Mouse (Mus musculus): ENCODE measurements around the gene Skiv2l. TPM values are rescaled to one million over a fixed set of nuclear protein-coding genes. Genes with fewer than 3 reads are reported as not detected.
A peak's percentile ranks its signal among the peaks of the same experiment; 100 is the strongest.
"Not testable (repeated sequence)": the region's sequence is repeated elsewhere in the genome, so short reads cannot be mapped to it uniquely, and the experiment has no call there.

The Skiv2l gene
- polyA plus RNA-seq, 1 experiment from 2014 or later: 73.8 TPM

DNA sequence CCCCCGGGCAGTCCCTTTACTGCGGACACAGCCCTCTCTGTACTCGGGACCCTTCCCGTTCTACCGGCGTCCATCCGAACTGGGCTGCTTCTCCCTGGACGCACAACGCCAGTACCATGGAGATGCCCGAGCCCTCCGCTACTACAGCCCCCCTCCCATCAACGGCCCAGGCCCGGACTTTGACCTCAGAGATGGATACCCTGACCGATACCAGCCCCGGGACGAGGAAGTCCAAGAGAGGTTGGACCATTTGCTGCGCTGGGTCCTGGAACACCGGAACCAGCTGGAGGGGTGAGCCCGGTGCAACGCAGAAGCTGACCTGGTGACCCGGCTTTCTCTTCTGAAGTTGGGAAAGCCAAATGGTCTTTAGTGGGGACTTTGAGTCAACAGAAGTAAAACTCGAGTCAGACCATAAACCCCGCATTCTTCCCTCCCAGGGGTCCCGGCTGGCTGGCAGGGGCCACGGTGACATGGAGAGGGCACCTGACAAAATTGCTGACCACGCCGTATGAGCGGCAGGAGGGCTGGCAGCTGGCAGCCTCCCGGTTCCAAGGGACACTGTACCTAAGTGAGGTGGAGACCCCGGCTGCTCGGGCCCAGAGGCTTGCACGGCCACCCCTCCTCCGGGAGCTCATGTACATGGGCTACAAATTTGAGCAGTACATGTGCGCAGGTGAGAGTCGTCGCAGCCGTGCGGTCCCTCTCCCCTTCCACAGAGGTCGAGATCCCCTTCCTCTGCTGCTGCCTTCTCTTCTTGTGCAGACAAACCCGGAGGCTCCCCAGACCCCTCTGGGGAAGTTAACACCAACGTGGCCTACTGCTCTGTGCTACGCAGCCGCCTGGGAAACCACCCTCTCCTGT, 12.3 kb downstream of the Skiv2l start:
- no peaks in the 10 kb centered on the region for H3K9me3 ChIP-seq
- H3K27ac ChIP-seq: peak overlapping the region; percentile 84
- H3K36me3 ChIP-seq (replicated peaks): peaks cover 36% of the 10 kb centered on the region
- peak overlapping the region; percentile 87 for H3K4me3 ChIP-seq
- peaks cover 31% of the 10 kb centered on the region for H3K4me1 ChIP-seq
- peak overlapping the region; percentile 70 for H3K9ac ChIP-seq
- no peaks in the 10 kb centered on the region for H3K27me3 ChIP-seq (replicated peaks)
- peak; percentile 25 for ATAC-seq (replicated peaks)
- peak overlapping the region; percentile 98 for H3K4me2 ChIP-seq
- WGBS: 44% methylated on average over 43 of the region's 43 CpGs

DNA sequence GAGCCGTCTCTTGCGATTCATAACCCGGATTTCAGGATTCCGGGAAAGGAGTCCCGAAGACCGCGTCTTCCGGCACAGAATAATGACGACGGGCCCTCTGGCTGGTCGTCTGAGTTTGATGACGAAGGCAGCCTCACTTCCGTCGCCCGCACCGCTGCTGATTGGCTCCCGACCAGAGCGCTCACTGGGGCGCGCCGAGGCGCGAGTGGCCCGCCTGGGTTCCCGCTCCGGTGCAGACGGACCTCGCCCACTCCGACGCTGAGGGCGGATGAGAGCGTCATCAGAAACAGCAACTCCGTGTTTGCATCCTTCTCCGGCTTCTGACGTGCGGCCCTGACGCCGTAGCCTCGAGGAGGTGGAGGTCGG, 13.2 kb downstream of the Skiv2l start, which contains the start of the genes Stk19 and Dxo:
Gene Stk19 (minus strand): TSS at position 90 of the 366 bp plus-strand sequence.
Gene Dxo (plus strand): TSS at position 164 of the 366 bp plus-strand sequence.
- Histone ChIP-seq H3K36me3 (replicated peaks) (peaks cover 33% of the 10 kb centered on the region), H3K27me3 (replicated peaks) (no peaks in the 10 kb centered on the region), H3K4me1 (peaks cover 31% of the 10 kb centered on the region), H3K4me3 (peak within 1 kb of the TSS; percentile 87), H3K9me3 (no peaks in the 10 kb centered on the region), H3K9ac (peak within 1 kb of the TSS; percentile 70), H3K4me2 (peak within 1 kb of the TSS; percentile 98), H3K27ac (peak within 1 kb of the TSS; percentile 84)
- ATAC-seq (replicated peaks): peak; percentile 93
- WGBS: under 1% methylated on average over 40 of the region's 40 CpGs

DNA sequence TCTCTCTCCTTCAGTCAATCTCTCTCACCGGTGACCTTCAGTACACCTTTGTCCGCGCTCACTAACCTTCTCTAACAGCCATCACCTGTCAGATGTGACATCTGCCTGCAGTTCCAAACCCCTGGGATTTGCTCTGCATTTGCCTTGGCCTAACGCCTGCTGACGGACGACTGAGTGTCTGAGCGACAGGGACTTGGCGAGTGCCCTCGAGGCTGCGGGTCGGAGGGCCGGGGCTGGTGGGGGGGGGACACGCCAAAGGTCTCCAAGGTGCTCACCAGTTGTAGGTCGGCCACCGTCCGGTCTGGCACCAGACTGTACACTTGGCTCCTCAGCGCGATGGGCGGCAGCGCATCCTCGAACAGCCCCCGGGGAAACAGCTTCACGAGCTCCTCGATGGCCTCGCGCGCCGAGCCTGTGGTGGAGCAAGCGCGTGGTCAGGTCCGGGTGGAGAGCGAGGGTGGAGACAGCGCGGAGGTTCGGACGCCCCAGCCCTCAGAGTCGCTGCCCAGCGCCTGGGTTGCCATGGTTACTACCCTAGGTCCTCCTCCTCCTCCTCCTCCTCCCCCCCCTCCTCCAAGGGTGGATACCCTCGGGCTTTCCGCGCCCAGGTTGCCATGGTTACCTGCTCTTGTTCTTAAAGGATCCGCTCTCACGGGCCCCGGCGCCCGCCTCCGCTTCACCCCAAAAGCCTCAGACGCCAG, 13.7 kb downstream of the Skiv2l start:
- 3% methylated on average over 48 of the region's 48 CpGs for WGBS
- Histone ChIP-seq H3K9ac (peak overlapping the region; percentile 70), H3K9me3 (no peaks in the 10 kb centered on the region), H3K27me3 (replicated peaks) (no peaks in the 10 kb centered on the region), H3K4me1 (peaks cover 31% of the 10 kb centered on the region), H3K36me3 (replicated peaks) (peaks cover 29% of the 10 kb centered on the region), H3K27ac (peak overlapping the region; percentile 84), H3K4me3 (peak overlapping the region; percentile 87), H3K4me2 (peak overlapping the region; percentile 98)
- ATAC-seq (replicated peaks): peak; percentile 85

DNA sequence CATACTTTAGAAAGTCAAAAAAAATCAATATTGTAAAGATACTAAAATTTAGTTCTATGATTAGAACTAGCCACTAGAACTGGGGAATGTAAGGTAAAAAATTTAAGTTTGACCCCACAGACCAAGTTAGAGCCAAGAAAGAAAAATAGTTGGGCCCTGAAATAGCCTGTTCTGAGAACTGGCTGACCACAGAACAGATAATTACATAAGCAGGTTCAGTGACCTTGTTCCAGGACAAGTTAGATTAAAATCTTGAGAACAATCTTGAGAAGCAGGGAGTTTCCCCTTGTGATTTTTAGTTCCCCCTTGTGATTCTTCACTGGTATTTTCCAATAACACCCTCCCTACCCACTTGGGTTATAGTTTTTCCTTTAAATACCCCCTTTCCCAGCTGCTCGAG, 19.2 kb downstream of the Skiv2l start:
- not testable (repeated sequence) for H3K4me2 ChIP-seq; H3K27me3 ChIP-seq (replicated peaks); H3K27ac ChIP-seq; H3K4me3 ChIP-seq; H3K9me3 ChIP-seq; ATAC-seq (replicated peaks); H3K9ac ChIP-seq
- H3K4me1 ChIP-seq: peaks cover 10% of the 10 kb centered on the region
- 88% methylated on average over 1 of the region's 1 CpGs for WGBS
- H3K36me3 ChIP-seq (replicated peaks): peaks cover 41% of the 10 kb centered on the region

DNA sequence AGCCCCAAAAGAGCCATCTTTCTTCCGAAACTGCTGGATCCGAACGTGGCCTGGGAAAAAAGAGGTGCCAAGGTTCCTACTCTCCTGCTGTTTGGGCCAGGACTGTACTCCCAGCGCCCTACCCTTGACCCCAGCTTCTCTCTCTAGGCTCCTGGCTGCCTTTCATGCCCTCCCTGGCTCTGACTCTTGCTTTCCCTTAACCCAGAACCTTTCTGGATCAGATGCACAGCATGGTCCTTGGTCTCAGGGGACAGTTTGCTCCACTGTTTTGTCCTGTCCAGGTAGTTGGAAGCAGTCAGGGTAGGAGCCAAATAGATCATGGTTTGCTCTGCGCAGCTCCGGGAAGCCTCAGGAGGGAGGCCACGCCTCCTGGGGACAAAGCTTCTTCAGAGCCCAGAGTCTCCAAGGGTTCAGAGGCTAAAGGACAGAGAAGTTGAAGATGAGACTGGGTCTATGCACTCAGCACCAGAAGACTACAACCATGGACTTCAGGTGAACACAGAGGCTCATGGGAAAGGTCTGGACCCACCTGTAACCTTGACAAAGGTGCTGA, 35.1 kb downstream of the Skiv2l start:
- no peaks in the 10 kb centered on the region for H3K27me3 ChIP-seq (replicated peaks)
- no peaks in the 10 kb centered on the region for H3K36me3 ChIP-seq (replicated peaks)
- ATAC-seq (replicated peaks): no peak
- no peaks in the 10 kb centered on the region for H3K9me3 ChIP-seq
- no peak overlapping the region for H3K27ac ChIP-seq
- no peak overlapping the region for H3K9ac ChIP-seq
- no peaks in the 10 kb centered on the region for H3K4me1 ChIP-seq
- H3K4me3 ChIP-seq: no peak overlapping the region
- WGBS: 81% methylated on average over 7 of the region's 7 CpGs
- H3K4me2 ChIP-seq: no peak overlapping the region

DNA sequence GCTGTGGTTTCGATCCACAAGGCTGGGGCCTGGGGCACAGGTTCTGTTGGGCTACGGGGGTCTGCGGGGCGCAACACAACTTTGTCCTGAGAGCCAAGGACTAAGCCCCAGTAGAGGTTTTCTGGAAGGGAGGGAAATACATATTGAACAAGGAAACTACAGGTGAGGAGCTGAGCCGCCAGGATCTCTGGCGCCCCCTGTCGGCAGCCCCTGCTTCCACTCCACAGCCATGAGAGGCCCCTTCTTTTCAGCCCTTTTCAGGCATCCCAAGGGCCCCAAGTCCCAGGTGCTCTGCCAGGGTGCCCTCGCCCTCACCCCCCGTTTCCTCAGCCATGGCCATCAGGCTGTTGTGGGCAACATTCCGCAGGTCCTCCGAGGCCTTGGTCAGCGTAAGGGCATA, 36.3 kb downstream of the Skiv2l start:
- H3K27me3 ChIP-seq (replicated peaks); H3K4me3 ChIP-seq; H3K4me2 ChIP-seq; H3K9ac ChIP-seq; H3K36me3 ChIP-seq (replicated peaks); ATAC-seq (replicated peaks); H3K9me3 ChIP-seq; H3K4me1 ChIP-seq; H3K27ac ChIP-seq: not testable (repeated sequence)
- WGBS: 63% methylated on average over 12 of the region's 12 CpGs

DNA sequence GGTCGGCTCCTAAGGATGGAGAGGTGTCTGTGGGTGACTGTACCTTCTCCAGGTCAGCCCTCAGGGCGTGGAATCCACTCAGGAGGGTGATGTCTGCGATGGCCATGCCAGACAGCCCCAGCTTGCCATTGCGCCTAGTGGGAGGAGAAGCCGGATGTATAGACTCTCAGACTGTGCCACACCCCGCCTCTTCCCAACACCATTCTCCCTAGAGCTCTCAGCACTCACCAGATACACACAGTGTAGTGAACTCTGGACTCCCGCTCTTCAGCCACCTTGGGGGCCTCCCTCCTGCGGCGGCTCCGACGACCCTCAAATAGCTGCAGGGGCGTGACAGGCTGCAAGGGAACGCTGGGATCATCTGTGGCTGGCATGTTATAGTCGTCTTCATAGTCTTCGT, 38.7 kb downstream of the Skiv2l start:
- 74% methylated on average over 15 of the region's 15 CpGs for WGBS
- Histone ChIP-seq H3K9ac (no peak overlapping the region), H3K4me1 (no peaks in the 10 kb centered on the region), H3K4me2 (no peak overlapping the region), H3K36me3 (replicated peaks) (no peaks in the 10 kb centered on the region), H3K9me3 (no peaks in the 10 kb centered on the region), H3K27ac (no peak overlapping the region), H3K27me3 (replicated peaks) (no peaks in the 10 kb centered on the region), H3K4me3 (no peak overlapping the region)
- no peak for ATAC-seq (replicated peaks)

DNA sequence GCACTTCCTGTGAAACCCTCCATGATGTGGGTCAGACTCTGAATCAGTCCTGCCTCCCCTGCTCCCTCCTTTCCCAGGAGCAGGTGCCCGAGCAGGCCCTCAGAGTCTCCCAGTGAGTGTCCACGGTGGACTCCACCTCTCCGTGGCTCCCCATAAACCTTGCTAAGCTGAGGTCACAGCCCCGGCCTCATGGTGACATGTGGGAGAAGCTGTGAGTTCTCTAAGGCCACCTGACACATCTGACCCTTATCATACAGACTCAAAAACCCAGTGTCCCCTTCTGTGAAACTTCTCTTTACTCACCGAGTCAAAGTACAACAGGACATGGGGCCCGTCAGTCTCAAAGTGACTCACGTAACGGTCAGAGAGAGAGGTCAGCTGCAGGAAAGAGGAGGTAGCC, 39.2 kb downstream of the Skiv2l start:
- ATAC-seq (replicated peaks); H3K27ac ChIP-seq; H3K4me3 ChIP-seq; H3K27me3 ChIP-seq (replicated peaks); H3K36me3 ChIP-seq (replicated peaks); H3K9me3 ChIP-seq; H3K4me2 ChIP-seq; H3K4me1 ChIP-seq; H3K9ac ChIP-seq: not testable (repeated sequence)
- WGBS: 86% methylated on average over 8 of the region's 8 CpGs

DNA sequence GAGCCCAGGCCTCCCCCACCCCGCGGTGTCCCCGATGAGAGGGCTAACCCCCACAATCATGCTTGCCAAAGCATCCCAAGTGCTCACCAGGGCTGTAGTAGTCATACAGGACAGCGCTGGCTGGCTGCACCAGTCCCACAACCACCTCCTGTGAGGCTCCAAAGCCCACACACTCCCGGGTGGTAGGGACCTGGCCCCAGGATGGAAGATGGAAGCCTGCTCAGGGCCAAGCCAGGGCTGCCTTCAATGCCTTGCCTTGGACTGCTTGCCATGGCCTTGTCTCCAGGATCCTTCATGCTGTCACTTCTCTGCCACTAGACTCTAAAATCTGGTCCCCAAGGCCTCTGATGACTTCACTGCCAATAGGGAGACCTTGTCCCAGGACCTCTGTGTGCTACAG, 39.6 kb downstream of the Skiv2l start:
- not testable (repeated sequence) for H3K4me3 ChIP-seq; H3K27me3 ChIP-seq (replicated peaks); H3K4me1 ChIP-seq; H3K9me3 ChIP-seq; H3K4me2 ChIP-seq; ATAC-seq (replicated peaks); H3K36me3 ChIP-seq (replicated peaks); H3K9ac ChIP-seq; H3K27ac ChIP-seq
- WGBS: 90% methylated on average over 5 of the region's 5 CpGs

DNA sequence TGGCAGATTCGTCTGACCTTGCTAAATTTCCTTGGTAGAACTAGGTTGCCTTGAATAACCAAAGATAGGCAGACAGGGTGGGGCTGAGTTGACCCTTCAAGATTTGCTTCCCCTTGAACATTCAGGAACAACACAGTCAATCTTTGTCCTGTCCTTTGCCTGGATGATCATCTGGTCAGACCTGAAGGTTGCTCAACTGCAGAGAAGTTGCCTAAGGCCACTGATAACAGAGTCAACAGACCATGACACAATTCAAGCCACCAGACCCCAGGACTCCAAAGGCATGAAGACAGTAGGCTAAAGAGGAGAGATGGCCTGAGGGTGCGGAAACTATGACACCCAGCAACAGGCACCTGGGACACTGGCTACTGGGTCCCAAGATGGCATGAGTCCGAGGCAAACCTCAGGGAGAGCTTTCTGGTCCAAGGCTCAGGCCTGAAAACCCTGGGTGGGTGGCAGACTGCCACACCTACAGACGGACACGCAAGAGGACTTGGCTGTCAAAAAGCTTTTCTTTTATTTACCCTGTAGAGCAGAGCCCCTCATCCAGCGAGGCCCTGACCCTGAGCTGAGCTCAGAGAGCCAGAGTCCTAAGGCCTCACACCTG, 41.3 kb downstream of the Skiv2l start:
- Histone ChIP-seq H3K27me3 (replicated peaks) (no peaks in the 10 kb centered on the region), H3K4me1 (no peaks in the 10 kb centered on the region), H3K9me3 (no peaks in the 10 kb centered on the region), H3K9ac (no peak overlapping the region), H3K4me2 (no peak overlapping the region), H3K27ac (no peak overlapping the region), H3K4me3 (no peak overlapping the region), H3K36me3 (replicated peaks) (no peaks in the 10 kb centered on the region)
- whole genome bisulfite sequencing: 84% methylated on average over 6 of the region's 6 CpGs
- no peak for ATAC-seq (replicated peaks)

DNA sequence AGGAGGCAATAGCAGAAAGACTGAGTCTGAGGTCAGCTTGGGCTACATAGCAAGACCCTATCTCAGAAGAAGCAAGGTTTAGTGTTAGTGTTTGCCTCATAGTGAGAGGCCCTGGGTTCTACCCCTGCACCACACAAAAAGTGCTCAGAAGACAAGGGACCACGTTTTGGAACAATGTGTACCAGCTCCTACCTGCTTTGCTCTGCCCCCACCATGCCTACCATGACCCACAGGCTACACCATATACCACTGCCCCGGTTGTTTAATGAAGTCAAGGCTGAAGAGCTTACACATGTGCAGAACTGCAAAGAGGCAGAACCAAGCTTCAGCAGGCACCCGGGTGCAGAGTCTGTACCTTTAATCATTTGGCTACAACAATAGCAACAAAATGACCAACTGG, 42.8 kb downstream of the Skiv2l start:
- no peak overlapping the region for H3K4me3 ChIP-seq
- no peak for ATAC-seq (replicated peaks)
- H3K27me3 ChIP-seq (replicated peaks): no peaks in the 10 kb centered on the region
- H3K4me2 ChIP-seq: no peak overlapping the region
- 72% methylated on average over 3 of the region's 3 CpGs for WGBS
- no peaks in the 10 kb centered on the region for H3K36me3 ChIP-seq (replicated peaks)
- no peak overlapping the region for H3K9ac ChIP-seq
- H3K27ac ChIP-seq: no peak overlapping the region
- no peaks in the 10 kb centered on the region for H3K4me1 ChIP-seq
- no peaks in the 10 kb centered on the region for H3K9me3 ChIP-seq

DNA sequence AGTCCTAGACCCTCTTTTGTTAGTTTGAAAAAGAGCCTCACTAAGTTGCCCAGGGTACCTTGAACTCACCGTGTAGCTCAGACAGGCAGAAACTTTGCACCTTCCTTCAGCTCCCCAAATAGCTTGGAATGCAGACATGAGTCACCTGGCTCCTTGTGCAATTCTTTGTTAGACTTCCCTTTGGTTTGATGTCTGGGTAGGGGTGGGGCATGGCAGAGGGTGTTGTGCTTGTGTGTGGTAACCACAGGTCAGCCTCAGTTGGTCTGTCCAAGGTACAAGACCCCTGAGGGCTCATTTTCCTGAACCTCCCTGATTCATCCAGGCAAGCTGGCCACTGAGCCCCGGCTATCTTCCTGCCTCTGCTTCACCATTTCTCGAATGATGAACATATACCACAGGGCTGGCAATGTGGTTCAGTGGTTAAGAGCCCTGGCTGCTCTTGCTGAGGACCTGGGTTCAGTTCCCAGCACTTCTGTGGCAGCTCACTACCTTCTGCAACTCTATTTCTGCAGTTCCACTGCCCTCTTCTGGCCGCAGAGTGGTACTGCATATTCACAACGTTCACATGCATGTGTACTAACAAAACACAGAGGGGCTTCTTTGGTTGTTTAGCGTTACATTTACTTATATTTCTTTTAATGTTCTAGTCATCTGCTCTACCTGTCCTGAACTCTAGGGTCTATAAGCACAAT, 45.0 kb downstream of the Skiv2l start:
- H3K27ac ChIP-seq: no peak overlapping the region
- H3K4me3 ChIP-seq: no peak overlapping the region
- H3K9me3 ChIP-seq: no peaks in the 10 kb centered on the region
- H3K4me2 ChIP-seq: no peak overlapping the region
- WGBS: 78% methylated on average over 6 of the region's 6 CpGs
- no peak for ATAC-seq (replicated peaks)
- no peak overlapping the region for H3K9ac ChIP-seq
- no peaks in the 10 kb centered on the region for H3K4me1 ChIP-seq
- no peaks in the 10 kb centered on the region for H3K36me3 ChIP-seq (replicated peaks)
- no peaks in the 10 kb centered on the region for H3K27me3 ChIP-seq (replicated peaks)

All from midbrain, embryonic 15.5 days (tissue).